Mouse (Mus musculus) testis, adult 2 months (tissue): ENCODE measurements around the gene Alg5. TPM values are rescaled to one million over a fixed set of nuclear protein-coding genes. Genes with fewer than 3 reads are reported as not detected.
"Not testable (repeated sequence)": the region's sequence is repeated elsewhere in the genome, so short reads cannot be mapped to it uniquely, and the experiment has no call there.

Experiments used
- H3K27ac ChIP-seq: fragments of 200-500 bp; 2 replicates; pipeline ENCODE4 v1.5.1; 2012; ENCODE audit warnings: low read depth, low read length; ENCODE audit not compliant: control insufficient read depth, insufficient read depth
- H3K27me3 ChIP-seq: fragments of 200-500 bp; 2 replicates; pipeline ENCODE4 v1.6.1; 2012; ENCODE audit warnings: mild to moderate bottlenecking, low read length, moderate library complexity; ENCODE audit not compliant: control insufficient read depth, insufficient read depth
- H3K36me3 ChIP-seq: fragments of 200-500 bp; 2 replicates; pipeline ENCODE4 v1.6.1; 2012; ENCODE audit warnings: mild to moderate bottlenecking, low read length; ENCODE audit not compliant: control insufficient read depth, insufficient read depth
- H3K4me1 ChIP-seq: fragments of 200-500 bp; 2 replicates; pipeline ENCODE4 v1.6.1; 2012; ENCODE audit warnings: low read length; ENCODE audit not compliant: control insufficient read depth, insufficient read depth
- H3K4me3 ChIP-seq: fragments of 200-500 bp; 2 replicates; pipeline ENCODE4 v1.5.1; 2012; ENCODE audit warnings: low read depth, mild to moderate bottlenecking, low read length, moderate library complexity, mixed read lengths; ENCODE audit not compliant: control insufficient read depth
- CTCF ChIP-seq: fragments of 200-500 bp; IDR thresholded peaks from 2 replicates; pipeline ENCODE4 v1.5.1; 2012; ENCODE audit warnings: low read depth, mild to moderate bottlenecking, inconsistent platforms, low read length, moderate library complexity; ENCODE audit not compliant: control insufficient read depth, insufficient read depth, insufficient replicate concordance
- POLR2A ChIP-seq: fragments of 200-500 bp; IDR thresholded peaks from 2 replicates; pipeline ENCODE4 v1.6.1; 2012; ENCODE audit warnings: low read depth, mild to moderate bottlenecking, inconsistent platforms, low read length, moderate library complexity; ENCODE audit not compliant: control insufficient read depth
- polyA plus RNA-seq: library from polyadenylated mRNA; depleted of rRNA; stranded (reverse); fragments of >200 nt; gene quantifications from 2 replicates; pipeline ENCODE4 v1.2.3, GENCODE M21; 2012

Alg5 gene
- polyA plus RNA-seq, 1 experiment = 5.7 TPM

- no peaks in the 10 kb centered on the region for H3K36me3 ChIP-seq
- no peak overlapping the region for H3K4me3 ChIP-seq
- H3K27me3 ChIP-seq = no peaks in the 10 kb centered on the region
- no peak overlapping the region for H3K27ac ChIP-seq
- no peak for TF ChIP-seq POLR2A
- no peak for TF ChIP-seq CTCF
- H3K4me1 ChIP-seq = peaks cover 5% of the 10 kb centered on the region
Measured at GRCm38 (mm10) chr3:54761258-54761657, 25.9 kb downstream of the Alg5 start.

- H3K4me1 ChIP-seq = peaks cover 7% of the 10 kb centered on the region
- H3K36me3 ChIP-seq = no peaks in the 10 kb centered on the region
- no peak overlapping the region for H3K27ac ChIP-seq
- H3K4me3 ChIP-seq = no peak overlapping the region
- H3K27me3 ChIP-seq = no peaks in the 10 kb centered on the region
- TF ChIP-seq POLR2A (no peak), CTCF (no peak)
Measured at GRCm38 (mm10) chr3:54764418-54764817, 29.1 kb downstream of the Alg5 start.

GRCm38 (mm10) chr3:54765521-54765920 lies 30.2 kb downstream of the Alg5 start:
- TF ChIP-seq CTCF = peak; percentile 85; the same call in 1 of the 2 replicates
- H3K36me3 ChIP-seq, H3K4me1 ChIP-seq: not testable (repeated sequence)

GRCm38 (mm10) chr3:54766034-54766433 lies 30.7 kb downstream of the Alg5 start:
- no peaks in the 10 kb centered on the region for H3K36me3 ChIP-seq
- no peaks in the 10 kb centered on the region for H3K27me3 ChIP-seq
- no peak overlapping the region for H3K27ac ChIP-seq
- H3K4me3 ChIP-seq = peak overlapping the region; percentile 42
- H3K4me1 ChIP-seq = peaks cover 7% of the 10 kb centered on the region
- TF ChIP-seq POLR2A = no peak
- TF ChIP-seq CTCF = no peak

More at GRCm38 (mm10) chr3:54765521-54765920, 30.2 kb downstream of the Alg5 start:
- H3K4me3 ChIP-seq, H3K27me3 ChIP-seq, H3K27ac ChIP-seq: not testable (repeated sequence)

DNA sequence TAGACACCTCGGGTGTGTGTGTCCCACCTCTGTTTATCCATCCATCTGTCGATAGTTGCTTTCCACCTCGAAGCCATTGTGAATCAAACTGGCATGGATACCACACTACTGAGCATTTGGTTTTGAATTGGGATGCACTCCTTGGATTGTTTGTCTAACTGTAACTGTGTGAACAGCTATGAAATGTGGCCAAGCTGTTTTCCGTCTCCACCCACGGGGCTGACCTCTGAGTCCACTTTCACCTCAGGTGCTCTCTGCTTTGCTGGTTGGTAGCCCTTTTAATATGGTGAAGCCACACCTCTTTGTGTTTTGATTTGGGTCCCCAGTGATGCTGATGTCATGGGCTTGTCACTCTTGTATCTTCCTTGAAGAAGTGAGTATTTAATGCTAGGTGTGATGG lies 31.5 kb downstream of the Alg5 start:
- Histone ChIP-seq H3K27ac (no peak overlapping the region), H3K36me3 (no peaks in the 10 kb centered on the region), H3K4me3 (peak overlapping the region; percentile 59), H3K4me1 (peaks cover 7% of the 10 kb centered on the region), H3K27me3 (no peaks in the 10 kb centered on the region)
- TF ChIP-seq POLR2A (no peak), CTCF (no peak)

- Histone ChIP-seq H3K27ac (no peak overlapping the region), H3K36me3 (no peaks in the 10 kb centered on the region), H3K27me3 (no peaks in the 10 kb centered on the region), H3K4me1 (peaks cover 7% of the 10 kb centered on the region), H3K4me3 (no peak overlapping the region)
- no peak for TF ChIP-seq POLR2A
- no peak for TF ChIP-seq CTCF
Measured at GRCm38 (mm10) chr3:54768592-54768991, 33.3 kb downstream of the Alg5 start.

DNA sequence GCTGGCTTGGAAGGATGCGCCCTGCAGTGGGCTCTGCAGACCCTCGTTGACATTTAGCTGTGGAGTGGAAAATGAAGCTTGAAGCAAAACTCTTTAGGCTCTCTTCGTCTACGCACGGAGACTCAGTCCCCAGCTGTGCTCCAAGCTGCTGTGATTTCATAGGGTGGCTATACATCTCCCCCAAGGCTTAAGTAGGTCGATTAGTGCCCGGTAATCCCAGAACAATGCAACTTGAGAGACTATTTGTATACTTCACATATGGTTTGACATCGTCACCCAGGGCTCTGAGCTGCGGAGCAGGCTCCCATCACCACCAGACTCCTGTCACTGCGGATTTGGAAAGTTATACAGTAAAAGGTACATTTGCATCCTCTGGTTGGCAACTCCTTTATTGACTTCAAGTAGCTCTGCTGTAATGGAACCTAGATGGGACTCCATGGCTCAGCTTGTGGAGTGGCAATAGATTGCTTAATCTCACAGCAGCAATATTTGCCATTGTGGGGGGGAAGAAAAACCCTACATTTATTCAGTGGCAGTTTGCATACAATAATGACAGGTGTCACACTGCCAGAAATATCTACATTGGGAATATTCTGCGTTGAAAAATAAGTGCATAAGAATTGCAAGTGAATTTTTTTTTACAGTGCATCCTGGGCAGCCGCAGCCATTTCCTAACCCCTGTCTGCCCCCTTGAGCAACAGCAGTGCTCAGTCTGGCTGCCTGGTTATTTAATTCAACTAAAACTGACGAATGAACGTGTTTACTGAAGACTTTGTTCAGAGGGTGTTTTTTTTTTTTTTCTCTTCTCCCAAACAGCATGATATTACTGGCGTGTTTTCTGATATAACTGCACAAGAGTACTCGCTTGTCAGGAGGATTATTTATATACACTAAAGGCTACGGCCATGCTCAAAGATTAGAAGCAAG lies 34.3 kb downstream of the Alg5 start:
- H3K27ac ChIP-seq = no peak overlapping the region
- H3K4me1 ChIP-seq = peaks cover 5% of the 10 kb centered on the region; the same call in 1 of the 2 replicates
- TF ChIP-seq POLR2A = no peak
- no peak for TF ChIP-seq CTCF
- no peaks in the 10 kb centered on the region for H3K36me3 ChIP-seq
- no peaks in the 10 kb centered on the region for H3K27me3 ChIP-seq
- H3K4me3 ChIP-seq = no peak overlapping the region
